Mouse (Mus musculus) limb, embryonic 11.5 days (tissue): ENCODE measurements around the gene Keg1. TPM values are rescaled to one million over a fixed set of nuclear protein-coding genes. Genes with fewer than 3 reads are reported as not detected.

Experiments
- ATAC-seq: fragments of 200-750 bp; cut with Nextera tagmentation; 2 replicates; pipeline ENCODE4 v1.8.0; 2017; ENCODE audit warnings: low read depth; ENCODE audit not compliant: insufficient number of reproducible peaks, low FRiP score, low TSS enrichment
- DNase-seq: peaks from one replicate; pipeline ENCODE4 v3.0.0-alpha.2; 2015; ENCODE audit warnings: low spot score
- H3K27ac ChIP-seq: fragments of 300-500 bp; sonication (generic); replicated peaks from 2 replicates; pipeline ENCODE4 v1.5.1; 2014; ENCODE audit warnings: low read depth, mild to moderate bottlenecking, low read length
- H3K27me3 ChIP-seq: fragments of 300-500 bp; sonication (generic); 2 replicates; pipeline ENCODE4 v1.6.1; 2014; ENCODE audit warnings: mild to moderate bottlenecking, low read length, mixed read lengths; ENCODE audit not compliant: control insufficient read depth, insufficient read depth
- H3K36me3 ChIP-seq: fragments of 300-500 bp; sonication (generic); 2 replicates; pipeline ENCODE4 v1.6.1; 2014; ENCODE audit warnings: mild to moderate bottlenecking, low read length, moderate library complexity, mixed read lengths; ENCODE audit not compliant: control insufficient read depth, insufficient read depth
- H3K4me1 ChIP-seq: fragments of 300-500 bp; sonication (generic); 2 replicates; pipeline ENCODE4 v1.6.1; 2014; ENCODE audit warnings: low read length, mixed read lengths; ENCODE audit not compliant: control insufficient read depth, insufficient read depth
- H3K4me2 ChIP-seq: fragments of 300-500 bp; sonication (generic); 2 replicates; pipeline ENCODE4 v1.6.1; 2014; ENCODE audit warnings: low read depth, mild to moderate bottlenecking, moderate library complexity; ENCODE audit not compliant: severe bottlenecking
- H3K4me3 ChIP-seq: fragments of 300-500 bp; sonication (generic); 2 replicates; pipeline ENCODE4 v1.5.1; 2014; ENCODE audit warnings: low read depth, low read length
- H3K9ac ChIP-seq: fragments of 300-500 bp; sonication (generic); 2 replicates; pipeline ENCODE4 v1.6.1; 2014; ENCODE audit warnings: mild to moderate bottlenecking, low read length
- H3K9me3 ChIP-seq: fragments of 300-500 bp; sonication (generic); 2 replicates; pipeline ENCODE4 v1.6.1; 2016; ENCODE audit warnings: low read length; ENCODE audit not compliant: control insufficient read depth
- WGBS: fragments of 180-500 bp; shearing (Covaris S2); extraction: QIAGEN DNeasy Blood & Tissue Kit; methylation state at CpG from one replicate; pipeline ENCODE4 v1.1.7; 2014; 5-methylcytosine and 5-hydroxymethylcytosine counted together
- polyA plus RNA-seq: library from polyadenylated mRNA; unstranded; fragments of >200 nt; fragmentation: Nextera tagmentation; extraction: Ambion mirVana; gene quantifications from 2 replicates; pipeline ENCODE4 v1.2.1, GENCODE M21; 2014

The Keg1 gene
- polyA plus RNA-seq, 1 experiment from 2014 or later = not detected

GRCm38 (mm10) chr19:12731036-12731435 lies 35.5 kb downstream of the Keg1 start:
- Histone ChIP-seq H3K36me3 (no peaks in the 10 kb centered on the region), H3K27ac (no peak overlapping the region), H3K27me3 (no peaks in the 10 kb centered on the region), H3K4me2 (no peak overlapping the region), H3K9me3 (no peaks in the 10 kb centered on the region), H3K9ac (no peak overlapping the region), H3K4me1 (no peaks in the 10 kb centered on the region), H3K4me3 (no peak overlapping the region)
- DNase-seq (no peak), ATAC-seq (no peak)
- WGBS = 64% methylated on average over 1 of the region's 1 CpGs

- no peak for ATAC-seq
- Histone ChIP-seq H3K4me3 (no peak overlapping the region), H3K27me3 (no peaks in the 10 kb centered on the region), H3K9me3 (no peaks in the 10 kb centered on the region), H3K9ac (no peak overlapping the region), H3K4me1 (no peaks in the 10 kb centered on the region), H3K27ac (no peak overlapping the region), H3K4me2 (no peak overlapping the region), H3K36me3 (no peaks in the 10 kb centered on the region)
- WGBS = 89% methylated on average over 2 of the region's 2 CpGs
- no peak for DNase-seq
These were observed 36.4 kb downstream of the Keg1 start for GRCm38 (mm10) chr19:12731950-12732349.

GRCm38 (mm10) chr19:12756286-12756685 lies 60.7 kb downstream of the Keg1 start:
- no peaks in the 10 kb centered on the region; the same call in 1 of the 2 replicates for H3K27me3 ChIP-seq
- ATAC-seq (no peak), DNase-seq (no peak)
- no peak overlapping the region for H3K4me2 ChIP-seq
- H3K27ac ChIP-seq = no peak overlapping the region
- H3K4me1 ChIP-seq = no peaks in the 10 kb centered on the region
- WGBS = 78% methylated on average over 3 of the region's 3 CpGs
- H3K9me3 ChIP-seq = no peaks in the 10 kb centered on the region
- H3K9ac ChIP-seq = no peak overlapping the region
- no peak overlapping the region for H3K4me3 ChIP-seq
- H3K36me3 ChIP-seq = no peaks in the 10 kb centered on the region

- no peak overlapping the region for H3K4me2 ChIP-seq
- no peak overlapping the region for H3K9ac ChIP-seq
- DNase-seq (no peak), ATAC-seq (no peak)
- no peaks in the 10 kb centered on the region for H3K4me1 ChIP-seq
- H3K4me3 ChIP-seq = no peak overlapping the region
- H3K36me3 ChIP-seq = no peaks in the 10 kb centered on the region
- no peak overlapping the region for H3K27ac ChIP-seq
- no peaks in the 10 kb centered on the region for H3K9me3 ChIP-seq
- H3K27me3 ChIP-seq = no peaks in the 10 kb centered on the region
- WGBS = 92% methylated on average over 1 of the region's 1 CpGs
These were observed 63.4 kb downstream of the Keg1 start for GRCm38 (mm10) chr19:12758936-12759478.

GRCm38 (mm10) chr19:12759656-12760055 lies 64.1 kb downstream of the Keg1 start:
- H3K4me3 ChIP-seq = no peak overlapping the region
- H3K9ac ChIP-seq = no peak overlapping the region
- H3K4me2 ChIP-seq = no peak overlapping the region
- no peaks in the 10 kb centered on the region for H3K4me1 ChIP-seq
- no peaks in the 10 kb centered on the region for H3K9me3 ChIP-seq
- H3K27me3 ChIP-seq = no peaks in the 10 kb centered on the region
- no peak overlapping the region for H3K27ac ChIP-seq
- no peak for ATAC-seq
- DNase-seq = no peak
- 82% methylated on average over 2 of the region's 2 CpGs for WGBS
- peaks cover 2% of the 10 kb centered on the region; the same call in 1 of the 2 replicates for H3K36me3 ChIP-seq

GRCm38 (mm10) chr19:12762212-12763130 lies 66.9 kb downstream of the Keg1 start:
- no peaks in the 10 kb centered on the region for H3K4me1 ChIP-seq
- whole genome bisulfite sequencing = 55% methylated on average over 2 of the region's 2 CpGs
- no peak overlapping the region for H3K27ac ChIP-seq
- H3K27me3 ChIP-seq = no peaks in the 10 kb centered on the region
- H3K9ac ChIP-seq = no peak overlapping the region
- no peak overlapping the region for H3K4me3 ChIP-seq
- ATAC-seq (no peak), DNase-seq (no peak)
- no peaks in the 10 kb centered on the region for H3K9me3 ChIP-seq
- no peak overlapping the region for H3K4me2 ChIP-seq
- H3K36me3 ChIP-seq = peaks cover 2% of the 10 kb centered on the region; the same call in 1 of the 2 replicates

GRCm38 (mm10) chr19:12765308-12765707 lies 69.7 kb downstream of the Keg1 start, which contains the start of gene Cntf:
Cntf (minus strand) TSS chr19:12765632.
- WGBS = 62% methylated on average over 7 of the region's 7 CpGs

More at GRCm38 (mm10) chr19:12765308-12765707, 69.7 kb downstream of the Keg1 start, which contains the start of gene Cntf:
- no peak within 1 kb of the TSS for H3K4me2 ChIP-seq
- no peak within 1 kb of the TSS for H3K27ac ChIP-seq
- no peak within 1 kb of the TSS for H3K9ac ChIP-seq
- DNase-seq (no peak), ATAC-seq (no peak)
- H3K9me3 ChIP-seq = no peaks in the 10 kb centered on the region
- H3K4me1 ChIP-seq = no peaks in the 10 kb centered on the region
- H3K4me3 ChIP-seq = no peak within 1 kb of the TSS
- H3K27me3 ChIP-seq = no peaks in the 10 kb centered on the region
- peaks cover 8% of the 10 kb centered on the region; the same call in 1 of the 2 replicates for H3K36me3 ChIP-seq
